Mouse (Mus musculus): ENCODE results near the gene Tmem268. TPM values are rescaled to one million over a fixed set of nuclear protein-coding genes. Genes with fewer than 3 reads are reported as not detected.

Tmem268 gene
- polyA plus RNA-seq, 1 experiment from 2014 or later = 11.3 TPM

- no peak for DNase-seq (ENCODE audit: low spot score)
- Histone ChIP-seq H3K27me3 (replicated peaks; ENCODE audit: control insufficient read depth, insufficient read depth, low read length) (no peaks in the 10 kb centered on the region), H3K4me2 (ENCODE audit: low read length) (no peak overlapping the region), H3K4me3 (ENCODE audit: low read depth, low read length) (no peak overlapping the region), H3K27ac (ENCODE audit: low read depth) (no peak overlapping the region), H3K4me1 (replicated peaks; ENCODE audit: control insufficient read depth, insufficient read depth, low read length) (no peaks in the 10 kb centered on the region), H3K36me3 (ENCODE audit: control insufficient read depth, insufficient read depth, low read length) (no peaks in the 10 kb centered on the region), H3K9me3 (ENCODE audit: control insufficient read depth, low read length) (no peaks in the 10 kb centered on the region), H3K9ac (ENCODE audit: low read length) (no peak overlapping the region)
- WGBS = 90% methylated on average over 2 of the region's 2 CpGs
- no peak for ATAC-seq (replicated peaks; ENCODE audit: low FRiP score, low TSS enrichment, low read depth)
Measured at GRCm38 (mm10) chr4:63633181-63633580, 74.6 kb downstream of the Tmem268 start.

Other genes starting within 250 kb of the Tmem268 start
- not detected in 2 replicates for gene Orm1, start 214.2 kb upstream of the Tmem268 start, polyA plus RNA-seq (2014; fragmentation: Nextera tagmentation; extraction: Ambion mirVana)
- gene Orm3, start 202.6 kb upstream of the Tmem268 start, polyA plus RNA-seq (2014; fragmentation: Nextera tagmentation; extraction: Ambion mirVana) = not detected in 2 replicates
- gene Orm2, start 196.3 kb upstream of the Tmem268 start, polyA plus RNA-seq (2014; fragmentation: Nextera tagmentation; extraction: Ambion mirVana) = not detected in 2 replicates
- gene Akna, start 155.4 kb upstream of the Tmem268 start, polyA plus RNA-seq (2014; fragmentation: Nextera tagmentation; extraction: Ambion mirVana) = 6.4 and 6.8 TPM in 2 replicates
- 3.1 and 4.0 TPM in 2 replicates for gene Whrn, start 62.8 kb upstream of the Tmem268 start, polyA plus RNA-seq (2014; fragmentation: Nextera tagmentation; extraction: Ambion mirVana)
- gene Atp6v1g1, start 14.0 kb upstream of the Tmem268 start, polyA plus RNA-seq (2014; fragmentation: Nextera tagmentation; extraction: Ambion mirVana) = 264 and 277 TPM in 2 replicates
- gene Gm11213, start 46.5 kb downstream of the Tmem268 start, polyA plus RNA-seq (2014; fragmentation: Nextera tagmentation; extraction: Ambion mirVana) = not detected in 2 replicates
- gene Tex48, start 63.6 kb downstream of the Tmem268 start, polyA plus RNA-seq (2014; fragmentation: Nextera tagmentation; extraction: Ambion mirVana) = not detected in 2 replicates
- not detected in 2 replicates for gene Gm11214, start 104.6 kb downstream of the Tmem268 start, polyA plus RNA-seq (2014; fragmentation: Nextera tagmentation; extraction: Ambion mirVana)
- gene Tnfsf15, start 186.3 kb downstream of the Tmem268 start, polyA plus RNA-seq (2014; fragmentation: Nextera tagmentation; extraction: Ambion mirVana) = 0.17 and 0.27 TPM in 2 replicates

Measured in intestine, embryonic 14.5 days (tissue).